Mouse (Mus musculus): Measurements from ENCODE around the gene Saa3.

GRCm38 (mm10) chr7:46718591-46719270 is 3.2 kb upstream of the Saa3 start:
- no peak for TF ChIP-seq POLR2A (IDR thresholded peaks at IDR 0.05; ENCODE audit: insufficient read depth, low read length)
- TF ChIP-seq CTCF (IDR thresholded peaks at IDR 0.05; ENCODE audit: low read depth, low read length): no peak

Measured in ES-Bruce4 (cell line).